ENCODE assay signal across 7 mouse cellular contexts in genomic region chr4:139130701-139131549, GRCm38 (mm10). TPM values are rescaled to one million over a fixed set of nuclear protein-coding genes. Genes with fewer than 3 reads are reported as not detected.
DNase-seq lines count a peak whose midpoint lies in the region; ATAC-seq lines count a peak whose summit lies in the region.

Minos1 (minus strand) TSS chr4:139131113.

- H3K27ac ChIP-seq in embryonic facial prominence, embryonic 12.5 days: peak within 1 kb of the TSS; percentile 90
- peak within 1 kb of the TSS; percentile 16 for H3K27ac ChIP-seq in limb, embryonic 11.5 days (replicated peaks; ENCODE audit: low read depth, low read length)
- H3K27ac ChIP-seq in midbrain, embryonic 14.5 days (replicated peaks; ENCODE audit: low read depth, low read length): peak within 1 kb of the TSS; percentile 88

- ATAC-seq in embryonic facial prominence, embryonic 12.5 days (ENCODE audit: insufficient number of reproducible peaks, insufficient read depth, low FRiP score, low TSS enrichment): peak; percentile 92
- ATAC-seq in limb, embryonic 11.5 days (ENCODE audit: insufficient number of reproducible peaks, low FRiP score, low TSS enrichment, low read depth): peak; percentile 88
- peak; percentile 97 for ATAC-seq in midbrain, embryonic 14.5 days (ENCODE audit: low FRiP score, low TSS enrichment)

- no peaks in the 10 kb centered on the region for H3K27me3 ChIP-seq in embryonic facial prominence, embryonic 12.5 days
- H3K27me3 ChIP-seq in limb, embryonic 11.5 days (ENCODE audit: control insufficient read depth, insufficient read depth, low read length): no peaks in the 10 kb centered on the region
- no peaks in the 10 kb centered on the region for H3K27me3 ChIP-seq in midbrain, embryonic 14.5 days (ENCODE audit: control insufficient read depth, insufficient read depth, low read length)

- H3K4me1 ChIP-seq in embryonic facial prominence, embryonic 12.5 days: peaks cover 18% of the 10 kb centered on the region
- H3K4me1 ChIP-seq in limb, embryonic 11.5 days (ENCODE audit: control insufficient read depth, insufficient read depth, low read length): peaks cover 7% of the 10 kb centered on the region
- H3K4me1 ChIP-seq in midbrain, embryonic 14.5 days (ENCODE audit: control insufficient read depth, insufficient read depth, low read length): peaks cover 18% of the 10 kb centered on the region

- under 1% methylated on average over 63 of the region's 63 CpGs for WGBS in embryonic facial prominence, embryonic 12.5 days
- under 1% methylated on average over 60 of the region's 63 CpGs for WGBS in limb, embryonic 11.5 days
- WGBS in midbrain, embryonic 14.5 days: under 1% methylated on average over 63 of the region's 63 CpGs

- peaks cover 5% of the 10 kb centered on the region; the same call in 1 of the 2 replicates for H3K36me3 ChIP-seq in embryonic facial prominence, embryonic 12.5 days
- no peaks in the 10 kb centered on the region for H3K36me3 ChIP-seq in limb, embryonic 11.5 days (ENCODE audit: control insufficient read depth, insufficient read depth, low read length)
- H3K36me3 ChIP-seq in midbrain, embryonic 14.5 days (ENCODE audit: control insufficient read depth, insufficient read depth, low read length): no peaks in the 10 kb centered on the region

- peak within 1 kb of the TSS; percentile 95 for H3K9ac ChIP-seq in embryonic facial prominence, embryonic 12.5 days
- peak within 1 kb of the TSS; percentile 84 for H3K9ac ChIP-seq in limb, embryonic 11.5 days (ENCODE audit: low read length)
- H3K9ac ChIP-seq in midbrain, embryonic 14.5 days (replicated peaks; ENCODE audit: low read length): peak within 1 kb of the TSS; percentile 86

- peak within 1 kb of the TSS; percentile 86 for H3K4me2 ChIP-seq in embryonic facial prominence, embryonic 12.5 days (replicated peaks)
- H3K4me2 ChIP-seq in limb, embryonic 11.5 days (ENCODE audit: low read depth, severe bottlenecking): peak within 1 kb of the TSS; percentile 84
- peak within 1 kb of the TSS; percentile 91 for H3K4me2 ChIP-seq in midbrain, embryonic 14.5 days (ENCODE audit: low read length)

- H3K4me3 ChIP-seq in embryonic facial prominence, embryonic 12.5 days: peak within 1 kb of the TSS; percentile 99
- H3K4me3 ChIP-seq in limb, embryonic 11.5 days (ENCODE audit: low read depth, low read length): peak within 1 kb of the TSS; percentile 90
- peak within 1 kb of the TSS; percentile 96 for H3K4me3 ChIP-seq in midbrain, embryonic 14.5 days (replicated peaks; ENCODE audit: low read depth, low read length)

- DNase-seq in adrenal gland, postnatal 25 days: peak; percentile 97
- peak; percentile 100 for DNase-seq in heart, adult 11 months
- DNase-seq in kidney, adult 18-20 months: peak; percentile 99
- DNase-seq in limb, embryonic 11.5 days (ENCODE audit: low spot score): peak; percentile 97
- DNase-seq in midbrain, embryonic 14.5 days: peak; percentile 99
- peak; percentile 92 to 96 for DNase-seq in spleen, adult 18-20 months

- peaks cover 6% of the 10 kb centered on the region; the same call in 1 of the 2 replicates for H3K9me3 ChIP-seq in embryonic facial prominence, embryonic 12.5 days
- H3K9me3 ChIP-seq in limb, embryonic 11.5 days (ENCODE audit: control insufficient read depth, low read length): peaks cover 3% of the 10 kb centered on the region; the same call in 1 of the 2 replicates
- H3K9me3 ChIP-seq in midbrain, embryonic 14.5 days (ENCODE audit: control insufficient read depth, low read length): no peaks in the 10 kb centered on the region

RNA-seq across cellular contexts. Expression of gene Minos1, which starts in this region (rescaled TPM):
- total RNA-seq in adrenal gland, postnatal 25 days (2021): 347 and 389 TPM in 2 replicates
- polyA plus RNA-seq in embryonic facial prominence, embryonic 12.5 days (2016; fragmentation: Nextera tagmentation; extraction: Ambion mirVana): 505 and 512 TPM in 2 replicates
- 404 and 456 TPM in 2 replicates for polyA plus RNA-seq in limb, embryonic 11.5 days (2014; fragmentation: Nextera tagmentation; extraction: Ambion mirVana)
- polyA plus RNA-seq in midbrain, embryonic 14.5 days (2014; fragmentation: Nextera tagmentation; extraction: Ambion mirVana): 346 and 393 TPM in 2 replicates

Comparison
In these comparisons a context has a peak if more than half of its experiments do, and no peak if none do; other contexts are left out.
1. Peak in every context shown above with its lines: DNase-seq, ATAC-seq, H3K4me3 ChIP-seq and H3K27ac ChIP-seq.
2. H3K27ac ChIP-seq: peak in every context shown above with its lines; median percentile 90 in embryonic facial prominence, embryonic 12.5 days; 88 in midbrain, embryonic 14.5 days; 16 in limb, embryonic 11.5 days.